ENCODE assay signal across 25 mouse cellular contexts in the genomic region with DNA sequence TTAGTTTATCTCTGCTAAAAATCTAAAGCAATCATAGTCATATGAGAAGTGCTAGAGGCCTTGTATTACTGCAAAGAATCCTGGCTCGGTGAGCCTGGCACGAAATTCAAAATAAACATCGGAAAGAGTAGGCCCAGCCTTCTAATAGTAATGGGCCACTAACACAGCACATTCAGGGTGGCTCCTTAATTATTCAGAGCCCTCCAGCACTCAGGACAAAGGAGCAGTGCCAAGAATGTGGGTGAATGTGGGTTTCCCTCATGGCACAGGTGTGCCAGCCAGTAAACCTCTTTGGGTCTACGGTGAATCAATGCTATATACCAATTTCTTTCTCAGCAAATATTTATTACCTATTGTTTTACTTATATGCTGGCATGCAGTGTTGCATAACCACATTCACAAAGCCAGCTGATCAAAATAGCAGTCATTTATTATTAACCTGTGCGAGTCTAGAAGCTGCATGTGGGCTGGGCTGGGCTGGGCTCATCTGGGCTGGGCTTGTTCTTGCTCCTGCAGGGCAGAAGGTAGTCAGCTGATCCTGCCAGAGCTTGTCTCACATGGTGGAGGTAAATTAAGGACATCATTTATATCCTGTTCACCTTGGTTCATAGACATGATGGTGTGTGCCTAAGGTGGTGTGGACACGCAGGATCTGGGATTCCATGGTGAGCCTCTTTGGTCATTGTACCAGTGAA. TPM values are rescaled to one million over a fixed set of nuclear protein-coding genes. Genes with fewer than 3 reads are reported as not detected.
DNase-seq lines count a peak whose midpoint lies in the region; ATAC-seq and TF ChIP-seq lines count a peak whose summit lies in the region.
"Had no signal": no experiment of that assay in that cellular context is flagged by ENCODE, and none has a peak within 500 bp of the region (broad histone marks: within the 10 kb centered on the region; RNA-seq: fewer than 3 reads in every experiment).

No protein-coding gene starts in this region.

- no peaks in the 10 kb centered on the region for H3K27me3 ChIP-seq in heart, embryonic 10.5 days (ENCODE audit: insufficient read depth, poor library complexity, severe bottlenecking)
- H3K27me3 ChIP-seq in heart, embryonic 12.5 days (replicated peaks), result no peaks in the 10 kb centered on the region
- H3K27me3 ChIP-seq in kidney, postnatal 0 days (ENCODE audit: insufficient read depth, low read length), result no peaks in the 10 kb centered on the region
- H3K27me3 ChIP-seq: embryonic facial prominence, embryonic 12.5 days; forebrain, embryonic 12.5 days; hindbrain, embryonic 15.5 days; limb, embryonic 13.5 days; liver, embryonic 13.5 days had no signal

- TF ChIP-seq CTCF in kidney, postnatal 0 days (IDR thresholded peaks at IDR 0.05; ENCODE audit: low read depth), result no peak
- no peak for TF ChIP-seq CTCF in layer of hippocampus, adult 2 months (conservative IDR thresholded peaks at IDR 0.05)
- TF ChIP-seq CTCF in gastrocnemius, adult 2 months (IDR thresholded peaks at IDR 0.05), result no peak

- H3K4me3 ChIP-seq in heart, embryonic 10.5 days, result no peak overlapping the region
- H3K4me3 ChIP-seq in heart, embryonic 12.5 days, result no peak overlapping the region
- H3K4me3 ChIP-seq in kidney, postnatal 0 days (replicated peaks; ENCODE audit: low read depth, low read length), result no peak overlapping the region
- H3K4me3 ChIP-seq in layer of hippocampus, adult 2 months, result no peak overlapping the region
- no peak overlapping the region for H3K4me3 ChIP-seq in gastrocnemius, adult 2 months
- H3K4me3 ChIP-seq: embryonic facial prominence, embryonic 12.5 days; forebrain, embryonic 12.5 days; hindbrain, embryonic 15.5 days; limb, embryonic 13.5 days; liver, embryonic 13.5 days had no signal

- DNase-seq in heart, embryonic 10.5 days (ENCODE audit: low spot score), result peak; percentile 24
- DNase-seq in kidney, adult 18-20 months, result peak; percentile 62
- DNase-seq in kidney, postnatal 0 days (ENCODE audit: low spot score), result peak; percentile 9
- no peak for DNase-seq in layer of hippocampus, adult 2 months (ENCODE audit: low spot score in 2 of 2)
- no peak for DNase-seq in retina, embryonic 14.5 days (ENCODE audit: low spot score)
- no peak for DNase-seq in gastrocnemius, adult 2 months
- DNase-seq: adrenal gland, postnatal 10 days; cerebellum, adult 18-20 months; cerebellum, postnatal 25 days; gastrocnemius, postnatal 25 days; liver, embryonic 13.5 days; lung, embryonic 14.5 days; lung, postnatal 4 days; midbrain, embryonic 14.5 days; retina, postnatal 1 day; right cerebral cortex, postnatal 25 days; thymus, postnatal 14 days had no signal

- intact Hi-C loops in gastrocnemius, adult 2 months (cut with DNase I), result no loop called here

- no peak overlapping the region for H3K9ac ChIP-seq in heart, embryonic 12.5 days
- H3K9ac ChIP-seq in kidney, postnatal 0 days (ENCODE audit: low read depth, low read length), result no peak overlapping the region
- H3K9ac ChIP-seq: embryonic facial prominence, embryonic 12.5 days; forebrain, embryonic 12.5 days; hindbrain, embryonic 15.5 days; limb, embryonic 13.5 days; liver, embryonic 13.5 days; lung, embryonic 14.5 days had no signal

- no peak overlapping the region for H3K4me2 ChIP-seq in heart, embryonic 12.5 days
- no peak overlapping the region for H3K4me2 ChIP-seq in kidney, postnatal 0 days (ENCODE audit: low read length)
- H3K4me2 ChIP-seq: embryonic facial prominence, embryonic 12.5 days; forebrain, embryonic 12.5 days; hindbrain, embryonic 15.5 days; limb, embryonic 13.5 days; liver, embryonic 13.5 days; lung, embryonic 14.5 days had no signal

- H3K27ac ChIP-seq in heart, embryonic 10.5 days, result no peak overlapping the region
- H3K27ac ChIP-seq in heart, embryonic 12.5 days (ENCODE audit: poor library complexity, severe bottlenecking), result no peak overlapping the region
- peak overlapping the region; percentile 19; the same call in 1 of the 2 replicates for H3K27ac ChIP-seq in kidney, postnatal 0 days
- H3K27ac ChIP-seq in layer of hippocampus, adult 2 months, result no peak overlapping the region
- no peak overlapping the region for H3K27ac ChIP-seq in gastrocnemius, adult 2 months
- H3K27ac ChIP-seq: embryonic facial prominence, embryonic 12.5 days; forebrain, embryonic 12.5 days; hindbrain, embryonic 15.5 days; limb, embryonic 13.5 days; liver, embryonic 13.5 days had no signal

- H3K4me1 ChIP-seq in heart, embryonic 10.5 days, result no peaks in the 10 kb centered on the region
- H3K4me1 ChIP-seq in heart, embryonic 12.5 days (replicated peaks), result no peaks in the 10 kb centered on the region
- H3K4me1 ChIP-seq in kidney, postnatal 0 days (replicated peaks; ENCODE audit: insufficient read depth, low read length), result no peaks in the 10 kb centered on the region
- H3K4me1 ChIP-seq: embryonic facial prominence, embryonic 12.5 days; forebrain, embryonic 12.5 days; hindbrain, embryonic 15.5 days; limb, embryonic 13.5 days; liver, embryonic 13.5 days had no signal

- ATAC-seq in heart, embryonic 12.5 days (ENCODE audit: insufficient number of reproducible peaks, low FRiP score), result no peak
- peak; percentile 77 for ATAC-seq in kidney, postnatal 0 days (replicated peaks; ENCODE audit: low FRiP score, low read depth)

- H3K9me3 ChIP-seq in heart, embryonic 10.5 days, result no peaks in the 10 kb centered on the region
- no peaks in the 10 kb centered on the region for H3K9me3 ChIP-seq in heart, embryonic 12.5 days (replicated peaks)
- H3K9me3 ChIP-seq in kidney, postnatal 0 days (replicated peaks; ENCODE audit: low read length), result no peaks in the 10 kb centered on the region
- H3K9me3 ChIP-seq: embryonic facial prominence, embryonic 12.5 days; forebrain, embryonic 12.5 days; hindbrain, embryonic 15.5 days; limb, embryonic 13.5 days; liver, embryonic 13.5 days had no signal

- WGBS in heart, embryonic 10.5 days, result 85% methylated on average over 6 of the region's 6 CpGs
- WGBS in heart, embryonic 12.5 days, result 87% methylated on average over 6 of the region's 6 CpGs
- WGBS in kidney, postnatal 0 days, result 79% methylated on average over 6 of the region's 6 CpGs

- no peaks in the 10 kb centered on the region for H3K36me3 ChIP-seq in heart, embryonic 10.5 days
- H3K36me3 ChIP-seq in heart, embryonic 12.5 days, result no peaks in the 10 kb centered on the region
- H3K36me3 ChIP-seq in kidney, postnatal 0 days (ENCODE audit: insufficient read depth, low read length), result no peaks in the 10 kb centered on the region
- H3K36me3 ChIP-seq: embryonic facial prominence, embryonic 12.5 days; forebrain, embryonic 12.5 days; hindbrain, embryonic 15.5 days; limb, embryonic 13.5 days; liver, embryonic 13.5 days had no signal

RNA-seq across cellular contexts. Expression of a gene that starts 30.6 kb away (rescaled TPM):
- 1.6 and 2.4 TPM in 2 replicates for polyA plus RNA-seq in heart, embryonic 10.5 days (2016; fragmentation: Nextera tagmentation; extraction: Ambion mirVana)
- polyA plus RNA-seq in heart, embryonic 12.5 days (2016; fragmentation: Nextera tagmentation; extraction: Ambion mirVana), result 1.7 and 2.1 TPM in 2 replicates
- 7.0 and 8.3 TPM in 2 replicates for polyA plus RNA-seq in kidney, postnatal 0 days (2015; fragmentation: Nextera tagmentation; extraction: Ambion mirVana)
- total RNA-seq in layer of hippocampus, adult 2 months (2021), result 1 to 10 TPM; 5.2 to 5.3 TPM
- total RNA-seq in gastrocnemius, adult 2 months (2021), result under 1 TPM; 0.31 to 0.89 TPM

RNA-seq across cellular contexts. Expression of a gene that starts 45.5 kb away (rescaled TPM):
- polyA plus RNA-seq in heart, embryonic 10.5 days (2016; fragmentation: Nextera tagmentation; extraction: Ambion mirVana), result 5.1 and 12.1 TPM in 2 replicates
- 21.1 and 22.9 TPM in 2 replicates for polyA plus RNA-seq in heart, embryonic 12.5 days (2016; fragmentation: Nextera tagmentation; extraction: Ambion mirVana)
- polyA plus RNA-seq in kidney, postnatal 0 days (2015; fragmentation: Nextera tagmentation; extraction: Ambion mirVana), result 0.71 and 0.92 TPM in 2 replicates
- total RNA-seq in layer of hippocampus, adult 2 months (2021), result under 1 TPM in 1 of 2 experiments, not detected in 1; 0.20 TPM
- total RNA-seq in gastrocnemius, adult 2 months (2021), result 100 to 1,000 TPM; 181 to 243 TPM
- total RNA-seq: hematopoietic stem cell, adult 5-6 weeks; megakaryocyte-erythroid progenitor cell, adult 5-6 weeks had no signal
- polyA plus RNA-seq: stomach, embryonic 14.5 days had no signal

Comparison
In these comparisons a context has a peak if more than half of its experiments do, and no peak if none do; other contexts are left out.
1. DNase-seq: peak in heart, embryonic 10.5 days (single experiment), kidney, adult 18-20 months (single experiment) and kidney, postnatal 0 days (single experiment); none in layer of hippocampus, adult 2 months (0 of 2), retina, embryonic 14.5 days (single experiment) and gastrocnemius, adult 2 months (single experiment).